Mouse (Mus musculus) spleen, postnatal 14 days (tissue): Measurements from ENCODE around the gene Ppif.
A peak's percentile ranks its signal among the peaks of the same experiment; 100 is the strongest.

Source experiments
- DNase-seq, 2 experiments: peaks; one replicate each; pipeline ENCODE4 v3.0.0; 2021 to 2022; ENCODE audit warnings: low spot score in 2 of 2

The Ppif gene

DNA sequence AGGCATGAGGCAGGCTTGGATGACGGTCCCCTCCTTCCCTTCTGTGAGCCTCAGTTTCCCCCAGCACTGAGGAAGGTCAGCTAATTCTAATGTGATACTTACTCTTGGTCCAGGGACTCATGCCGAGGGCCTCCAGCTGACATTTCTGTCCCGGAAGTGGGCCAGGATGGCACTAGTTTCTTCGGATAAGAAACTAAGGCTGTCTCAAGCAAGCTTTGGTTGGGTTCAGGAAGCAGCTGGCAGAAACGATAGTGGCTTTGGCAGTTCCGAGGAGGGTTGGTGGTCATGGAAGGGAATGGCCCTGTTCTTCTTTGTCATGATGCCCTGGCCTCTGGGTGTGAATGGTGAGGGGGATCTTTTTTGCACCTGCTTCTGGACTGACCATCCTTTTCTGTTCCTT is 1.1 kb downstream of the Ppif start:
- DNase-seq = no peak

DNA sequence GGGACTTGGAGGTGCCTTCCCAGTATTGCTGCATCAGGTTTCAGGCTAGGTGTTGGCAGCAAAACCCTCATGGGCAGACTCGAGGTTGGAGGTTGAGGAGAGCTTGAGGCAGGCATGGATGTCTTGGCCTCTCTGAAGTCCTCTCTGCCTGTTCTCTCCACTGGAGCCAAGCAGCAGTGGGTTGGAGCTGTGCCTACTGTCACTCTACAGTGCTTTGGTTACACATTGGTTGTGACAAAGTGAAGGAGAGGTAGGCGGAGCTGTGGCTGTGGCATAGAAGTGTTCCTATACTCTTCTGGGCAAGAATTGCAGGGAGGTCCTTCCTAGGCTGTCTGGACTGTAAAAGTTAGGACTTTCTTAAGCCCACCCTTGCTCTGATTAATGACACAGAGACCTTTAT is 2.4 kb downstream of the Ppif start:
- no peak for DNase-seq

DNA sequence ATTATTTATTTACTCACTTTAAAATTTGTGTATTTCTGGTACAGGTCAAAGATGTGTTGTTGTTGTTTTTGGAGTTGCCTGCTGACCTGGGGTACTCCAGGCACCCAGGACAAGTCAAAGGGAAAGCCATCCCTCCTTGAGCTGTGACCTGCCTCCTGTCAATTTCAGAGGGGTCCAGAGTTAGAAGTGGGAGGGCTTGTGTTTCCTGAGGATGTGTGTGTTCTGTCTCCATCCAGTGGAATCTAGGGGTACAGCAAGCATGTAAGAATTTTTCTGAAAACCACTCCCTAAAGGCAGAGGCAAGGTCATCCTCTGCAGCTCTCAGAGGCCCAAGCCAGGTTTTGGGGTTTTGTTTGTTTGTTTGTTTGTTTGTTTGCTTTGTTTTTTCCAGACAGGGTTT is 8.0 kb downstream of the Ppif start:
- DNase-seq = no peak

DNA sequence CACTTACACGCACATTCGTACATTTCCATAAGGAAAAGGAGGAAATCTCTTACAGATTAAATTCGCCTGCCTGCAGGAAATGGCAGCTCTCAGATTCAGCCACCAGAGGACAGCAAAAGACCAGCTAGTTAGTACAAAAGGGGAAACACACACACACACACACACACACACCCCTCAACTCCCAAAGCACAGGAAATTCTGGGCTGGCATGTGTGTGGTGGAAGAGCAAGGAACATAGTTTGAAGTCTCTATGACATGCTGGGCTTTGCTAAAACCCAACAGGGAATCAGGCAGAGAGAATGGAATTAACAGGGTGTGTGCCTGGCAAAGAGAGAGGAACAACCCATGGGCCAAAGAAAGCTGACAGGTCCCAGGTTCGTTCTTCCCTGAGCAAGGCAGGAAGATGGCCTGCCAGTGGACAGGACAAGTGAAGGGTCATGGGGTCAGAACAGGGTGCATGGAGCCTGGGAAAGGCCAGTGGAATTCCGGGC is 13.8 kb downstream of the Ppif start:
- no peak for DNase-seq

DNA sequence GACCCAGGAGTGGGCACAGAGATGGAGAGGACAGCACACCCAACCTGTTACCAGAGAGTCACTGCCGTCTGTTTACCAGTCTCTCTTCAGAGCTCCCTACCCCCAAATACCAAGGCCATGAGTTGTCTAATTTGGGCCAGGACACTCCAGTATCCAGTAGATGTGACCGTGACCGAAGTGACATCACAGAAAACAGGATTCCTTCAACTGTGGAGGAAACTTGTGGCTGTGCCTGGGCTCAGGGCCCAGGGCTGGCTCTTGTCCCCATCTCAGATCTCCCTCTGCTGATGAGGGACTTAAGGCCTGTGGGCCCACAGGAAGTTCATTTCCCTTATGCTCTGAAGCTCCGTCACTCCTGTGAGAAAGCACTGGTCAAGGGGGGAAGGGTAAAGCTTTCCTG is 14.5 kb downstream of the Ppif start:
- DNase-seq = no peak

DNA sequence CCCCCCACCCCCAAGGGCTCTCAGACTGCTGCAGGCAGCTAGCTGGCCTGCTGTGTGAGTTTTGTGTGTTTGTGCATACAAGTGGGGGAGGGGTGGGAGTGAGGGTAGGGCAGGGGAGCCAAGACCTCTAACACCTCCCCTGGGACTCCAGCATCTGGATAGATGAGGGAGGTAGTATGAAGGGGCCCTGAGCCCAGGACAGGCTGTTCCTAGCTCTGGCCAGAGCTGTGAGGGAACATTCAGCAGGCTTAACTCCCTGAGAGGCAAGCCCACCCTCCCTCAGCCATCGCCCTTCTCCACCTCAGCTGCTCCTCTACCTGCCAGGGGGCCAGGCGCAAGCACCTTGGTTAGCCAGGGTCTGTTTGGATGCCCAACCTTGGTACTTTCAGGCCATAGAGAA is 15.0 kb downstream of the Ppif start:
- DNase-seq = no peak

DNA sequence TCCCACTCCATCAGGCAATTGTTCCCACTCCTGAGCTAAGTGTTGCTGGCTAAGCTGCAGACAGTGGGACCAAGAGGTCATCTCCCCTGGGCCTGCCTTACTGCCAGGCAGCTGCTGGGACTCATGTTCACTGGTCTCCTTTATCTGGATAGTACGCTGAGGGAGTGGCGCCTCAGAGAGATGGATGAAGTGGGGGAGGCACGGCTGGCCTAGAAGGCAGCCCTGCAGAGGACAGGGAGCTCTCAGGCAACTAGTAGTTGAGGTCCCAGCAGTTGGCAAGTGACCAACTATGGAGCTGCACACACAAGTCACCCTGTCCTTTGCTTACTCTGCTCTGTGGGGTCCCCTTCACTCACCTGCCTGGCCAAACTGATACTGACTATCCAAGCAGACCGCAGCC is 16.1 kb downstream of the Ppif start:
- no peak for DNase-seq

DNA sequence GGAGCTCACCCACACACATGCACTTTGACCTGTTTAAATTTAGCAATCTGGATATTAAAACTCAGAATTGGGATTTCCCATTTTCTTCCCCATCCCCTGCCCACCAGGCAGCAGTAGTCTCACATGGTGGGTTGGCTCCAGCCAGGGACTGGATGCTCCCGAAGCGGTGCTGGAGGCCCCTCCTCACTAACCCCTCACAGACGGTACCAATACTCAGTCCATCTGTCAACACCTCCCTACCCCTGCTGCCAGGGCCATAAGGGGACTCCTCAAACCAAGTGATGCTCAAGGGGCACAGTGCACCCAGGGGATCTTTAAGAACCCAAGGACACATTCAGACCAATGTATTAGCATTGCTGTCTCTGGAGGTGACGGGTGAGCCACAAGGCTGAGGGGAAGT is 16.7 kb downstream of the Ppif start:
- DNase-seq = no peak

DNA sequence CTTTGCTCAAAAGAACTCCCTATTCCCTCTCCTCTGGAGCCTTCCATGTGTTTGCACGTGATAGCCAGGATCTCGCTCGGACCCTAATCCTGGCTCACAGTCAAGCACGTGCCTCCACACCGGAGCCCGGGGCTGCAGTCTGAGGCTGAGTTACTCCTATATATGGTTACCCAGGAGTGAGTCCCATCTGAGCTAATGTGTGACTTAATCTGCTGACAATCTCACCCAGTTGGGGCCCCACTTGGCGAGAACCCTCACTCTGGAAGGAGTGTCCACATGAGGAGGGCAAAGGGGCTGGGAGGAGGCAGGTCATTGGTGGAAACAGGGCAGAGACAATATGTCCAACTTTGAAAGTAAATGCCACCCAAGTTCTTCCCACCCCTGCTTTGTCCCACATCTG is 17.2 kb downstream of the Ppif start:
- DNase-seq = no peak

DNA sequence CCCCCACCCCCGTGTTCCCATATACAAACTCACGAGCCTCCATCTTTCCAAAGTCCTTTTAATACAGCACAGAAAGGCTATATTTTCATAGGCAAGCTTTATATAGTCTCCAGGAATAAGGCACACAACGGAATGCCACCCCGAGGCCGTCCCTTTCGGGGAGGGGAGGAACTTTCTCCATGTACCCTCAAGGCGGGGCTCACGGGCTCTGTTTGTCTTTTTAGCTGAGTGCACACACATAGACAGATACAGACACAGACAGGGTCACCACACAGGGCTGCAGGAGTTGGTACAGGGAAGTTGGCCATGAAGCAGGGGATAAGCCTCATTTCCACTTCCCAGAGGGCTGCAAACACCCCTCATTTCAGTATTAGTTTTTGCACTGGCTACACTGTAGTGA is 17.6 kb downstream of the Ppif start:
- DNase-seq = no peak

DNA sequence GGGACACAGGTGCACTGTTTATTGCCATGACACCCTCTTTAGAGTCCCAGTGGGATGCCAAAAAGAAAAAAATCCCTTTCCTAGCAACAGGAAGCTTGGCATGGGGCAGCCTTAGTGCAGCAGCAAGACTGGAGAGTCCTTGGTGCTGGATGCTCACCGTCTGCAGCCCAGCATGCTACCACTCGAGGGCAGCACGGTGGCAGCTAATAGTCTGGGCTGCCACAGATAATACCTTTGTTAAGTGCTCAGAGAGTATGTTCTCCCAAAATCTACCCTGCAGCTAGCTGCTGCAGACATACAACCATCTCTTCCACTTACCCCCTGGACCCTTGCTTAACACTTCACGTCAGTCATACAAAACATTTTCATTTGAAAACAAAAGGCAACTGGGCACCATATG is 19.5 kb downstream of the Ppif start:
- DNase-seq = no peak

DNA sequence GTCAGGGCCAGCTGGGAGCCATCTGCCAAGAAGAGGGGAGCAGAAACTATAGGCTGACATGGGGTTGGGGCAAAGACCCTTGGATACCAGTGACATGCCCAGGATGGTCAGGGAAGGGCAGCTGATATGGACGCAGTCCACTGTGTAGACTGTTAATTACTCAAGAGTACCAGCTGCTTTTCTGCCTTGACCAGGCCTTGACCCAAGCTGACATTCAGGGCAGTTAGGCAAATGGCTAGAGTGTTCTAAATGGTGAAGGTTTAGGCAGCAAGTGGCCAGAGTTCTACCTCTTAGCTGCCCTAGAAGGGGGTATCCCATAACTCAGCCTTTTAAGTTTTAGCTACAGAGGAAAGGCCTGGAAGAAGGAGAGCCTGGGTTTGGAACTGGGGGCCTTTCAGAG is 22.6 kb downstream of the Ppif start:
- no peak for DNase-seq

DNA sequence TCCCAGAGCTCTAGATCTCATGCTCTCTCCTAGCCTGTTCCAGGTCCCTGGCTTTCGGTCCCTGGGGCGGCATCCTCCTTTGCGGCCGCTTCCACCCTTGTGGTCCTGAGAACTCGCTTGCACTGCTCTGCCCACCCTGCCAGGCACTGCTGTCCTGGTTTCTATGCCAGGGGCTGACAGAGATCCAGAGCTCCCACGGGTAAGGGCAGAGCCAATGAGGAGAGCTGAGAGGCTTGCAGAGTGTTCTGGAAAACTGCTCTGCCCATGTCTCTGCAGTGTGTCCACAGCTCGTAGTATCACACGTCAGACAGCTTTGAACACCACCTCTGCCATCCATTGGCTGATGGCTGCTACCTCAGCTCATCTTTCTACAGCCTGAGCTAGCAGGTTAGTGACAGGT is 23.8 kb downstream of the Ppif start:
- DNase-seq = no peak

DNA sequence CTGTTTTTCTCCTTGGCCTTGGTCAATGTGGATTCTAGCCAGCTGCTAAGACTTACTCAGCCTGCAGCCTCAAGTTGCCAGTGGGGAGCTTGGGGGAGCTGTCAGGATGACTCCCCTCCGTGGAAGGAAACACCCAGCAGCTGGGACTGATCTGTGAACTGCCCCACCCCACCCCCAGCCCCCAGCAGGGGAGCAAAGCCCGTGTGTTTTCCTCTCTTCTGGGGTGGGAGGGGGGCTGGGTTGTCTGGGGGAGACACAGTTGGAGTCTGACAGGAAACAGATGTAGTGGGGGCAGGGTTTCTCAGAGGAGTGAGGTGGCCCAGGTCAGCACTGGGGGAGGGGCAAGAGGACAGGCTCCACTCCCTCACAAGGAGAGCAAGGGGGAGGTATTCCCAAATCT is 24.5 kb downstream of the Ppif start:
- no peak for DNase-seq

DNA sequence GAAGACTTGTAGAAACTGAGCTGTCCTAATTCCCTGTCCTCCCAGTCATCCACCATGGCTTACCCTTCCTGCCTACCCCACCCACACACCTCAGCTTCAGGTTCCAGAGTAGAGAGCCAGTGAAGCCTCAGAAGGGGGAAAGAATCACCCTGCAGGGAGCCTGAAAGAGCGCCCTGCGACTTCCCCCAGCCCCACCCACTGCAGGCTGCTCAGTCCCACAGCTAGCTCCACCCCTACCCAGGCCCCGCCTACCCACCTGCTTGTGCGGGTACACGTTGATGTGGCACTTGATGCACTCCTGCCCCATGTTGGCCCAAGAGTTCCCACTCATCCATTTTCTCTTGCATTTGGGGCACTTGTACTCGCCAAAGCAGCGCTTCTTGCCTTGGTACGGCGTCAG is 25.4 kb downstream of the Ppif start:
- peak; percentile 33 to 52 for DNase-seq

DNA sequence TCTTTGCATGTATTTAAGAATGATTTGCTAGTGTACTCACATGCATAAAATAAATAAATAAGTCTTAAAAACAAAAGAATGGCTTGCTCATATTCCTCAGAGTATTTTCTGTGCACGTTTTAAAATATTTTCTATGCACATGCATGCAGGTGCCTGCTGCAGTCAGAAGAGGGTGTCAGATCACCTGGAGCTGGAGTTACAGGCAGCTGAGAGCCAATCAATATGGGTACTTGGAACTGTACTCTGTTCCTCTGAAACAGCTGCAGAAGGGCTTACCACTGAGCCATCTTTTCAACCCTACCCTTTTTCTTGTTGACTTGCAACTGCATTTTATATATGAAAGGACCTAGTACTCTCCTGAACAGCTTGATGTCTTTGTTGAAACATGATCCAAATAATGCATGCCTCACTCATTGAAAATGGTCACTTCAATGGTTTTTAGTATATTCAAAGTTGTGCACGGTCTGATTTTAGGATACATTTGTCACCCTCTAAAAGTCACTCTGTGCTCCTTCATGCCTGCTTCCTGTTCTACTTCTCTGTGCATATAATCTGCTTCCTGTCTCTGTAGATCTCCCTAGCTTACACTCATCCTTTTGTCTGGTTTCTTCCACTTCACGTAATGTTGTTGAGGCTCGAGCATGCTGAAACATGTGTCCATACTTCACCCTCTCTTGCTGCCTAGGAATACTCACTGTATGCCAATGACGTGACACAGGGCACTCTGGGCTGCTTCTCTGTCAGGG is 27.2 kb downstream of the Ppif start:
- no peak for DNase-seq

DNA sequence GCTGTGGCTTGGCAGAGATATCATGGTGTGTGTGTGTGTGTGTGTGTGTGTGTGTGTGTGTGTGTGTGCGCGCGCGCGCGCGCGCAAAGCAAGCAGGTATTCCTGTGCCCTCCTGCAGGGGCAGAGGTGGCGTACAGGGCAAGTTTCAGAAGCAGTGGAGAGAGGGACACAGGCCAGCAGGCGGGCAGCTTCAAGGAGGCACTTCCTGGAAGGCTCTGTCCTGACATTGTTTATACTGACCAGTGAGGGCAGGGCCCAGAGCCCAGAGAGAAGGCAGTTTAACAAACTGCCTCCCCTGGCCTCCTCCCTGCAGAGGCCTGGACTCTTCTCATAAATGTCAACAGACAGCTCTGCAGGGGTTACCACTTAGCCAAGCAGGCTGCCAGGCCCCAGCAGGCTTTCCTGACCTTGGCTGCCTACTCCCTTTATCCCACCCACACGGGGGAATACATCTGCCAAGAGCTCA is 31.1 kb downstream of the Ppif start:
- no peak for DNase-seq

DNA sequence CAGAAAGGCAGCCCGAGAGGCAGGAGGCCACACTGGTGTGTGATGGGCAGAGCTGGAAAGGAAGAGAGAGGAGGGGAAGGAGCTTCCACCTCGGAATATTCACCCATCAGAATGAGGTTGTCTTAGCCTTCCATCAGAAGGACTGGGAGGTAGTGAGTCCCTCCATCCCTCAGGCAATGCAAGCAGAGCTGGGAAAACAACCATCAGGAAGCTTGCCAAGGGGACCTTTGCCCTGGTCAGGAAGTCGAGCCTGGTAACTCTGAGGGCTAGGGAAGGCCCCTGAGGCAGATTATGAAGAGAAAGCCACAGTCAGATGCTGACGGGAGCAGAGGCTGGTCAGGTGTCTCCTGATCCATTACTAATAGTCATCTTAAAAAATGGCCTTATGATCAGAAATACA is 31.7 kb downstream of the Ppif start:
- DNase-seq = no peak

DNA sequence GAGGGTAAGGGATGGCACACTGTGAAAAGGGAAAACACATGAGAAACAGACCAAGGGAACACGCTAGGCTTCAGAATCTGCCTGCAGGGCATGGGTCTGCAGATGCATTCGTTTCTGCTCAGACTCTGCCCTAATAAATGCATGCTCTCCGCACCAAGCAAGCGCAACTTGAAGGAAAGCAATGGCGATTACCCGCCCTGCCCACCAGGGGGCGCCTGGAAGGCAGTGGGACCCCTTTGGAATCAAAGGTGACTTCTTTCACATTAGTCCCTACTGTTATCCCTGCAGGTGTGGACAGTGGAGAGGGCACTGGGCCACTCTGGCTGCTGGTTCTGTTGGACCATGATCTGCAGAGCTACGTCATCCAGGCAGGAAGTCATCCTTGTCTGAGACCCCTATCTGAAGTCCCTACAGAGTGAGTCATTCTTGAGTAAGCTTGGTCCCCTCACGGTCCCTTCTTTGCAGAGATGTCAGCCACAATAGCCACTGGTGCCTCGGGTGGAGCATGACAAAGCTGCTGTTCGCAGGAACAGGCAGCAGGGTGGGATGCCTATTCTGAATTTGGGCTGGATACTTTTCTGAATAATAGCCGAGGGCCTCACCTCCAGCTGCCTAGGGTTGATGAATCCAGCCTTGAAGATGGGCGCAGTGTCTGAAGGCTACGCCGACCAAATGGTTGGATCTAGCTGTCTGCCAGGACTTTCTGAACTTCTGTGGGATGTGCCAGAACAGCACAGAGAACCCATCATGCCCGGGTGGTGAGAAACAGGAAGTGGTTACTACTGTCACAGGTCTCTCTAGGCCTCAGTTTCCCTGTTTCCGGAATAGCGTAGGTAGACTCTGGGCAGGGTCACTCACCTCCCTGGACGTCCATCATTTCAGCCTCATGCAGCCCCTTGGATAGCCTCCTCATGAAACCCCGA is 32.5 kb downstream of the Ppif start:
- DNase-seq = peak in 1 of 2 experiments; percentile 56

DNA sequence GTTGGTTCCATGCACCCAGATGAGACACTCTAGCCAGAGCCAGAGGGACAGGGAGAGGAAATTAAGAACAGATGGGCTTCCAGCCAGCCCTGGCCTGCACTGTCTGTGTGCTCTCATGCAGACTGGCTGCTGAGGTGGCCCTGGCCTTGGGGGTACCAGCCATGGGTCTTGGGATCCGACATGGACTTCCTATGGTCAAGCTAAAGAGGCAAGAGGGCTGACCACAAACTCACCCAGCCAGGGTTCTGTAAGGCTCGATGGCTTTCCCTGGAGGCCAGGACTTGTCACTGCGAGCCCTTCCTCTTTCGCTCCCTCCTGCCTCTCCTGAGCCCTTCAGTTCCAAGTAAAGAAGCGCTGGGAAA is 33.2 kb downstream of the Ppif start:
- no peak for DNase-seq

DNA sequence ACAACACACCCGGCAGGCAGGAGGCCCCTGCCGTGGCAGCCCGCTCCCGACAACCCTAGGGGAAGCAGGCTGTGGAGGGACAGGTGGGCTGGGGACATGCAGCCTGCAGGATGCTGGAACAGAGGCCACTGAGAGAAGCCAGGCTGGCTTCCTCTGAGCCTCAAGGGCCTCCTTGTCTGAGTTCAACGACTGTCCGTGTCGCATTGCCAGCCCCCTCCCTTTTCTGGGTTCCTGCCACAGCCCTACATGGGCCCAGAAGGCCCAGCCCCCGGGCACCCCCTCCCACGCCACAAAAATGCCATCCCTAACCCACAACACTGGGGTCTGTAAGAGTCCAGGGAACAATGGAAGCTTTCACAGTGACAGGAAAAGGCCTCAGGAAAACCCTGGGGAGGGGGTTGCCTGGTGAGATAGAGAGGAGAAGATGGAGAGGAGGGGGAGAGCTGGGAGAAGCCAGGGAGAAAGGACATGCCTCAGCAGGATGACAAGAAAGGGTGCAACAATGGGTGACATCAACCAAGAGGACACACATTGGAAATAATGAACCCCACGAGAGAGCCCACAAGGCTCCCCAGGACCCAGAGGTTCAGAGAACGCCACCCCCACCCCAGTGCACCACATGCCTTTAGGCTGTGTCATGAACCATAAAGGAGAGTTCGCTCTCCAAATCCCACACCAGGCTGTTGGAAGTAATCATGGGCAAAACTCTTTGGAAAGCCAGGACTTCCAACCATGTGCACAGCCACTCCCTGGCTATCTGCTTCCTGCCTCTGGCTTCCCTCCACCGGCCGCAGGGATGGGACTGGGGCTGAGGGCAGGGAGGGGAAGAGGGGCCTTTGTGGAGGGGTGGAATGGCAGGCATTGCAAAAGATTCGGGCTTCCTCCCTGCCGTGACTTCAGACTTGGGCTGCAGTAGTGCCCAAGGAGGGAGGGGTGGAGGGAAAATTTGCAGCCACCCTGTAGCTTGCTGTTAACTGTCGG is 41.1 kb downstream of the Ppif start:
- no peak for DNase-seq

DNA sequence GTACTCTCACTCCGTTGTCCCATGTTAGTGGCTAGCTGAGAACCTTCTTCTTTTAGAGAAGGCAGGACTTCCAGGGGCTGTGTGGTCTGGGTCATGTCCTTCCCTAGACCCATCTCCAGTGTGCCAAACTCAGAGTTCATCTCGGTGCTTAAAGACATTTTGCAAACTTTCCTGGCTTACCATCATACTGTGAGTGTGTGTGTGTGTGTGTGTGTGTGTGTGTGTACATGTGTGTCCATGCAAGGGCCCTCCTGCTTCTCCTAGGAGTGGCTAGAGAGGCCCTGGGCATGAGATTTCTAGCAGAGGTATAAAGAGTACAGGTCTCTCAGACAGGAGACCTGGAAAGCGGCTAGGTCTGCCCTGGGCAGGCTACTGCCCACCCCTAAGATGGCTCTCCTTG is 42.2 kb downstream of the Ppif start:
- no peak for DNase-seq
